Mouse (Mus musculus) embryo, embryonic 10.5 days (tissue): ENCODE results near the gene B4galt2.

Source experiments
- DNase-seq: peaks from one replicate; pipeline ENCODE4 v3.0.0-alpha.2; 2015; ENCODE audit warnings: low spot score

B4galt2 gene

DNA sequence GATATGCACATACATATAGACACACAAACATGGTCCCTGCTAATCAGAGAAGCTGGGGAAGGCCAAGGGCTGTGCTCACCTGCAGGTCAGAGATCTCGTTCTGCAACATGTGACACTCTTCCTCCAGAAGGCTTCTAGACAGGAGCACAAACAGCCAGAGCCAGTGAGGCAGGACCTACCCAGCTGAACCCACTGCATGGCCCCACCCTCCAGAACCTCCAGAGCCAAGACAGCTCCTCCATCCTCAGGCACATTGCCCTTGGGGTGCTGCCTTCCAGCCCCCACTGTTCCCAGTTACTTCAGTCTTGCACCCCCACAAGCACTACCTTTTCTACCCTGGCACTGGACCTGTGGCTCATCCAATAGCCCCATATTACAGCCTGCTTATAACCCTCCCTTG lies 12.8 kb downstream of the B4galt2 start:
- no peak for DNase-seq

GRCm38 (mm10) chr4:117869317-117869716 lies 14.0 kb downstream of the B4galt2 start:
- DNase-seq = no peak

GRCm38 (mm10) chr4:117867823-117868222 lies 15.5 kb downstream of the B4galt2 start:
- DNase-seq = peak; percentile 81

DNA sequence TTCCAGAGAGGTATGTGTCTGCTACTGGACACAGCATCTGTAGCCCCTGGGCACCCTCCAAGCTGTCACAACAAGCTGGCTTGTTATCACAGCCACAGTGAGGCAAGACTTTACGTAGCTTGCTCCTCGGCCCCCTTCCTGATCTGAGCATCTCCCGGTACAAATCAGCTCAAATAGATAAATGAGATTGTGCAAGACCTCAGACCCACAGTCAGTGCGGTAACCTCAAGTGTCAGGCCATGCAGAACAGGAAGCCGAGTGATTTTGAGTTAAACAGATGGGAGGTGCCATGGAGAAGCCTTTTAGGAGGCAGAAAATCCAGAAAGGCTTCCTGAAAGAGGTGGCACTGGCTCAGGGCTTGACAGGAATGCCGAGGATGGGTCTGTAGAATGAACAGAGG lies 16.3 kb downstream of the B4galt2 start:
- DNase-seq = no peak

- no peak for DNase-seq
Measured at GRCm38 (mm10) chr4:117866083-117866482, 17.2 kb downstream of the B4galt2 start.

DNA sequence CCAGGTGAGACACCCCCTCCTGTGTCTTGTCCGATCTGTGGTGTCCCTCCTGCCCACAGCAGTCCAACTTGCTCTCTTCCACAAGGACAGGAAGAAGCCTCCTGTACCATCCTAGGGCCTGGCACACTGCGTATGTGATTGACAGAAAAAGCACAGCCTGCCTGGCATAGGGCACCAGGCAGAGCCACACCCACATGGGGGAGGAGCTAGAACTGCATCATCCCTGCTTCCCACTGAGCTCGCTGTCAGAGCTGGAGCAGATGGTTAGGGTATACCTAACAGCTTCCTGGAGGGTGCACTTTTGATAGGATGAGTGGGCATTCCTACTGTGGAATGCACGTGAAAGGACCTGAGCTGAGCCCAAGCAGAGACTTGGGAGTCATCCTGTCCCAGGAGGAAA lies 20.5 kb downstream of the B4galt2 start:
- DNase-seq = peak; percentile 25

DNA sequence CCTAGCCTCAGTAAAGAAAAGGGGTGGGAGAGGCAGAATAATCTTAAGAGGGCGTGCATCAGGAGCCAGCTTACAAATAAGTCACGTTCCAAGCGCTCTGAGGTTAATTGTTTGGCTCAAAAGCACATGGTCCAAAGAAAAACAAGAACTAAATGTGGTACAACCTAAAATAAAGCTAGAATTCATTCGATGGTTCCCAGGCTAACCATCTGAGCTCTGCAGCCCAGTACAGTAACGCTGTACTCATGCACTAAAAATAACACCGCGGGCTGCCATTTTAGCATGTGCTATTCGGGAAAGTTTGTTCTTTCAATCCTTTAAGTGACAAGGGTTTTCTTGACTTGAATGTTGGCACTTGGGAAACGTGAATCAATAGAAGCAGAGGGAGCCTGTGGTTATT lies 22.7 kb downstream of the B4galt2 start:
- DNase-seq = no peak

DNA sequence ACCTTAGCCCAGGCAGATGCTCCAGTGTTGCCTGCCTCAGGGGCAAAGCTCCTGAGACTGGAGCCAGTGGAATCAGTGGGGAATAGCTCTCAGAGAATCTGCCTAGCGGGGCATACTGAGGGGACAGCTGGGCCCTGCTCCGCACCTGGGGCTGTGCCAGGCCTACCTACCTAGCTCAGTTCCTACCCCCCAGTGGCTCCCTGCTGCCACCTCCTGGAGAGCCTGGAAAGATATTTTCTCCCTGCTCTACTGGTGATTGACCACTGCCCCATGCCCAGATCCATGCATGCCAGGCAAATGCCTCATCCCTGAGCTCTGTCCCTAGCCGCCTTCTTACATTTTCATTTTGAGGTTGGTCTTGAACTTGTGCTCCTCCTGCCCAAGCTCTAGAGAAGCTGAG lies 24.5 kb downstream of the B4galt2 start:
- peak; percentile 37 for DNase-seq

DNA sequence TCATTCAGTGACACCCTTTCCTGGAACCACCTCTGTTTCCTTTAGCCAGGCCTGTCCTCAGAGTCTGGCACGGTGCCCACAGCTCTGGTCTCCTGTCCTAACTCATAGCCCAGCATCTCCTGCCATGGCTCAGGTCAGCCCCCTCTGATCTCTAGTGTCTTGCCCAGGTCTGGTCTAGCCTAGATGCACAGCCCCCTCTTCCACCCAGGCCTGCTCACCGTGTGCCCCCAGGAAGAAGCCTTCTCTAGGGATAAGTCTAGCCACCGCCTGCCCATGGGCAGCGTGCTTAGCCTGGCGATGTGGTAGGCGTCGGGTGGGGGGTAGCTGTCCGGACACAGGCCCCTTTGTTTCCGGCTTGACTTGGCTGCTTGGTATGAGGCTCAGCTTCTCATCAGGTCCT lies 28.1 kb downstream of the B4galt2 start:
- DNase-seq = no peak

DNA sequence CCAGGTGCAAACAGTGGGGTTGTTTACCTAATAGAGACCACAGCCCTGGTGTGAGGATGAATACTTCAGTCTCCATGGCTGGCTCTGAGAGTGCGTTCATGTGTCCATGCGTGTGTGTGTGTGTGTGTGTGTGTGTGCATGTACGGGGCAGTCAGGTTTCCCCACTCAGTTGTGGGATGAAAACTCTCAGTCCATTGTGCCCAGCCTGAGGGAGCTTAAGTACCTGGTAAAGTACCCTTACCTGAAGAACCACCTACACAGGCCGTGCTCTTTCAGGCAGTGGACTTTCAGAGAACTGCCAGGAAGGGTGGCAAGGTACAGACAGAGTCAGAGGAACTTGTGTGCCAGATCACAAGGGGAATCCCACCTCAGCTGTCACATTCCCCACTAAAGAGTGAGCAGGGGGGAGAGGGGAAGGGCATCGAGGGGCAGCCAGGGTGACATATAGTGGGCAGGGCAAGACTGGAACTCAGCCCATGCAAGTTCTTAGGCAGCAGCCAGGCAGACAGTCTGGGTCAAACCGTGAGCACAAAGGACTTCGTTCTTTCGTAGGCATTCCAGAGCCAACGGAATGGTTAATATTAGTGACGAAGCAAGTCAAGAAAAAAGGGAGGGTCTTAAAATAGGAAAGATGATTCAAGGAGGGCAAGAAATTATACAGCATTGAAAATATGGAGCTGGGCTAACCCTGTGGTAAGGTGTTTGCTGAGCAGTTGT lies 31.0 kb downstream of the B4galt2 start:
- DNase-seq = no peak

GRCm38 (mm10) chr4:117850871-117851270 lies 32.4 kb downstream of the B4galt2 start:
- DNase-seq = no peak

DNA sequence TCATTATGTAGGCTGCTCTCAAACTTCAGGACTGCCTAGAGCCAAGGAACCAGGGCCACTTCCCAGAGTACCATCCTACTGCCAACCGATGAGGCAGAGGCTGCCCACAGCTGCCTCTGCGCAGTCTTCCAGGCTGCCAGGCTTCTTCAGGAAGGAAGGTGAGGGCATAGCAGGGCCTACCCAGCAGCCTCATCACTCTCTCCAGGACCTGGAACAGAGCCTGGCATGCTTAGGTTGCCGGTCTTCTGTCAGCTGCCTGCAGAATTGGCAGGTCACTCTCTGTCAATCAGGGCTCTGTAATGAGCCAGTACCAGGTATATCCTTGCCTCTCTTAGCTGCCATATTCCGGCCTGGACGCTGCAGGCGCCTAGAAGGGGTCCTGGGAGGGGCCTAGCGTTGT lies 33.1 kb downstream of the B4galt2 start:
- no peak for DNase-seq

GRCm38 (mm10) chr4:117849506-117849905 lies 33.8 kb downstream of the B4galt2 start:
- DNase-seq = no peak

DNA sequence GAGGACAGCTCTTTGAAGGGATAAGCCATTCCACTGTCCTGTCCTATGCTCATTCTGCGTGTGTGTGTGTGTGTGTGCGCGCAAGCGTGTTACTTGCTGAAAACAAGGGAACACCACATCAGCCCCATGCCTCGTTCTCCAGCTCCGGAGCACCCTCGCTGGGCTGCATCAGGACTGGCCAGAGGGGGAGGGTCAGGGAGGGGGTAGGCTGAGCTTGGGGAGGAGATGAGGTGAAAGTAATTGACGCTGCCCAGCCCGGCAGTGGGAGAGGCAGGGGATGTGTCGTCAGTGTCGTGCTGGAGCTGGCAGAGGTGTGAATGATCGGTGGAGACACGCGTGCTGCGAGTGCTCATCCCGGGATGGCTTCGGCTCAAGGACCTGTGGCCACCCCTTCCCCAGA lies 34.2 kb downstream of the B4galt2 start:
- no peak for DNase-seq

- no peak for DNase-seq
Measured at GRCm38 (mm10) chr4:117847011-117847410, 36.3 kb downstream of the B4galt2 start.

GRCm38 (mm10) chr4:117846261-117846660 lies 37.0 kb downstream of the B4galt2 start:
- no peak for DNase-seq

- no peak for DNase-seq
Measured at GRCm38 (mm10) chr4:117845316-117845715, 38.0 kb downstream of the B4galt2 start.

DNA sequence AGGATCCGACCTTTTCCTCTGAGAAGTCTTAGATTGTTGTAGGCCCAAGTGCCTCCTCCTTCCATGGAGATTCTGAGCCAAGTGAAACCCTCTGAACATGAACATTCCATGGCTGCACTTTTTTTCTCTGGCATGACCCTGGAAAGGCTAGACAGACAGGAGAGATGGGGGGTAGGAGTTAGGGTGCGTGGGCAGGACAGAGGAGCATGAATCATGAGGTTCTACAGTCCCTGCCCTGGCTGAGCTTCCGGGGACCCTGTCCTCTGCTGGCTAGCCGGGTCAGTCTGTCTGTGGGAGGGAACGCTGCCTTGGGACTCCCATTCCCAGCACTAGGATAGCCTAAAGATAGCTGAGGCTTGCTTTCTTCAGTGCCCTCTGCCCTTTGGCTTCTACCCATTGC lies 38.8 kb downstream of the B4galt2 start:
- DNase-seq = no peak

GRCm38 (mm10) chr4:117843101-117843500 lies 40.2 kb downstream of the B4galt2 start:
- no peak for DNase-seq

GRCm38 (mm10) chr4:117841566-117841965 lies 41.7 kb downstream of the B4galt2 start:
- DNase-seq = no peak

GRCm38 (mm10) chr4:117840821-117841220 lies 42.5 kb downstream of the B4galt2 start:
- DNase-seq = no peak

GRCm38 (mm10) chr4:117839366-117839765 lies 43.9 kb downstream of the B4galt2 start:
- no peak for DNase-seq

- no peak for DNase-seq
Measured at GRCm38 (mm10) chr4:117837271-117837670, 46.0 kb downstream of the B4galt2 start.

DNA sequence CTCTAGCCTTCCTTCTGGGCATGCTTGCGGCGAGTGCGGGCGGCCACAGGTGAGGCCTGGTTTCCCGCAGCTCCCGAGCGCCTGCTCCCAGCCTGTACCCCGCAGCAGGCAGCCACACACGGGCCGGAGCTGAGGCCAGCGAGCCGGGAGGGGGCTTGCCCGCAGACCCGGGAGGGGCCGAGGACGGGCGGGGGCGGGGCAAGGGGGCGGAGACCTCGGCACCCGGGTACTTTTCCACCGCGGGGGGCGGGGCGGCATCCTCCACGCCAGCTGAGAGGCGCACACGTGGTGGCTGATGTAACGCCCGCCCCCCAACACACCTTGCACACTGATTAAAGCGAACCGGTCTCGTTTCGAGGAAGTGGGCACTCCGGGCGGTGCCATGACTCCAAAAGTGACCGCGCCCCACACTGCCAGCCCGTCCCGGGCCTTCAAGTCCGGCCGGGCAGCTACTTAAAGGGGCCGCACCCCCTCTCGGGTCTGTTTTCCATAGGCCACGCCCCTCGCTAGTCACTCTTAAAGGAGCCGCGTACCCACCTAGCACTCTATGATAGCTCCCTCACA lies 47.0 kb downstream of the B4galt2 start:
- DNase-seq = peak; percentile 95
